Mouse (Mus musculus) liver, postnatal 0 days (tissue): ENCODE measurements at regions not wholly inside any gene's neighbourhood (a gene's known extent, or its start where the extent isn't known, plus 50 kb on each side); places are given as distances from the start of the nearest gene placed in this dataset.

Source experiments
- CTCF ChIP-seq: sonication (generic); IDR thresholded peaks from 2 replicates; pipeline ENCODE4 v1.5.1; 2016; ENCODE audit warnings: antibody characterized with exemption, low read depth
- EP300 ChIP-seq: IDR thresholded peaks from 2 replicates; pipeline ENCODE4 v1.6.1; 2016; ENCODE audit warnings: antibody characterized with exemption, low read depth, mild to moderate bottlenecking

DNA sequence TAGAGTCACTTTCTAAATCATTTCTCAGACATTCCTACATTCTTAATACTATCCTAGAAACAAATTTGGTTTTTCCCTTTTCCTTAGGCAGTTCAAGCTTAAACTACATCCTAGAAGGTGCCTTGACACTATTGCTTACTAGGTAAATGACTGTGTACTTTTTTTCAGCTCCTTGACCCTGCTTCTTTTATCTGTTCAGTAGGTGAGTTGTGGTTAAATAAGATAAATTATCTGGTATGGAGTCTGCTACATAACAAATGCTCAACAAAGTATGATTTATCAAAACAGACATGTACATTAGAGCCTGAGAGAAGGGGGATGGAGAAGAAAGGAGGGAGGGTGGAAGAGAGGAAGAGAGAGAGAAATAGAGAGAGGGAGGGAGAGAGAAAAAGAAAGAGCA is 96.3 kb upstream of the Nhs start:
- no peak for TF ChIP-seq EP300
- no peak for TF ChIP-seq CTCF
